Mouse (Mus musculus): ENCODE results near the gene Asf1a. TPM values are rescaled to one million over a fixed set of nuclear protein-coding genes. Genes with fewer than 3 reads are reported as not detected.
A peak's percentile ranks its signal among the peaks of the same experiment; 100 is the strongest.
"Not testable (repeated sequence)": the region's sequence is repeated elsewhere in the genome, so short reads cannot be mapped to it uniquely, and the experiment has no call there.

The Asf1a gene
- total and polyA plus RNA-seq, 3 experiments, result 65.1 to 91.4 TPM; not detected in 1

- peaks cover 0 to 10% of the 10 kb centered on the region in 2 experiments; a peak in 2 of 4 replicates for H3K36me3 ChIP-seq (ENCODE audit: control insufficient read depth in 1 of 2, insufficient read depth in 2 of 2, low read length in 2 of 2)
- peak overlapping the region; percentile 87 for H3K27ac ChIP-seq (ENCODE audit: control insufficient read depth, low read depth, low read length)
- peak overlapping the region; percentile 63 to 99 for H3K4me3 ChIP-seq (ENCODE audit: control insufficient read depth in 1 of 2, insufficient read depth in 1 of 2, low read depth in 2 of 2, low read length in 2 of 2)
- H3K4me1 ChIP-seq (ENCODE audit: control insufficient read depth in 1 of 2, insufficient read depth in 2 of 2, low read length in 2 of 2), result peaks cover 0 to 7% of the 10 kb centered on the region in 2 experiments; a peak in 2 of 4 replicates
- peak overlapping the region; percentile 100 for H3K9ac ChIP-seq (ENCODE audit: control insufficient read depth, low read depth, low read length, poor library complexity, severe bottlenecking)
- H3K79me2 ChIP-seq (ENCODE audit: control insufficient read depth, insufficient read depth, low read length, poor library complexity), result peaks cover 5% of the 10 kb centered on the region; the same call in 1 of the 2 replicates
- DNase-seq (ENCODE audit: low read depth, low spot score), result peak; percentile 96
- peaks cover 3 to 5% of the 10 kb centered on the region in 2 experiments for H3K27me3 ChIP-seq (ENCODE audit: control insufficient read depth in 1 of 2, insufficient read depth in 2 of 2, low read length in 2 of 2)
- TF ChIP-seq MAX (IDR thresholded peaks at IDR 0.05; ENCODE audit: low read length) (no peak), HCFC1 (IDR thresholded peaks at IDR 0.05; ENCODE audit: low read depth, low read length) (peak; percentile 35; the same call in 1 of the 2 replicates), RAD21 (IDR thresholded peaks at IDR 0.05; ENCODE audit: low read depth, low read length) (no peak), GATA1 (IDR thresholded peaks at IDR 0.05; ENCODE audit: low read depth, low read length) (no peak), ELF1 (IDR thresholded peaks at IDR 0.05; ENCODE audit: low read depth, low read length) (peak; percentile 91)
- H3K9me3 ChIP-seq (replicated peaks; ENCODE audit: insufficient read depth, low read length), result no peaks in the 10 kb centered on the region
Observed at GRCm38 (mm10) chr10:53629918-53630250, 33.3 kb downstream of the Asf1a start.

- Histone ChIP-seq H3K27ac (ENCODE audit: control insufficient read depth, low read depth, low read length) (peak within 1 kb of the TSS; percentile 87), H3K9ac (ENCODE audit: control insufficient read depth, low read depth, low read length, poor library complexity, severe bottlenecking) (peak within 1 kb of the TSS; percentile 100), H3K4me3 (ENCODE audit: control insufficient read depth in 1 of 2, insufficient read depth in 1 of 2, low read depth in 2 of 2, low read length in 2 of 2) (peak within 1 kb of the TSS; percentile 63 to 99), H3K36me3 (ENCODE audit: control insufficient read depth in 1 of 2, insufficient read depth in 2 of 2, low read length in 2 of 2) (peaks cover 0 to 10% of the 10 kb centered on the region in 2 experiments; a peak in 2 of 4 replicates)
- not testable (repeated sequence) for H3K4me1 ChIP-seq (ENCODE audit: control insufficient read depth in 1 of 2, insufficient read depth in 2 of 2, low read length in 2 of 2); H3K27me3 ChIP-seq (ENCODE audit: control insufficient read depth in 1 of 2, insufficient read depth in 2 of 2, low read length in 2 of 2); H3K9me3 ChIP-seq (replicated peaks; ENCODE audit: insufficient read depth, low read length); DNase-seq (ENCODE audit: low read depth, low spot score); H3K79me2 ChIP-seq (ENCODE audit: control insufficient read depth, insufficient read depth, low read length, poor library complexity)
- TF ChIP-seq SIN3A (IDR thresholded peaks at IDR 0.05; ENCODE audit: low read length), result 0 out of 2 replicates have a peak, but pooled peaks have one; percentile 10
Observed at GRCm38 (mm10) chr10:53630339-53630738, 33.8 kb downstream of the Asf1a start, which contains the start of gene Mcm9. TSS of gene Mcm9 (minus strand) at chr10:53630439.

- H3K27ac ChIP-seq (ENCODE audit: control insufficient read depth, low read depth, low read length), result no peak overlapping the region
- DNase-seq (ENCODE audit: low read depth, low spot score), result no peak
- no peaks in the 10 kb centered on the region for H3K9me3 ChIP-seq (replicated peaks; ENCODE audit: insufficient read depth, low read length)
- H3K27me3 ChIP-seq (ENCODE audit: control insufficient read depth in 1 of 2, insufficient read depth in 2 of 2, low read length in 2 of 2), result peaks cover 12 to 14% of the 10 kb centered on the region in 2 experiments
- H3K36me3 ChIP-seq (ENCODE audit: control insufficient read depth in 1 of 2, insufficient read depth in 2 of 2, low read length in 2 of 2), result peaks cover 0 to 7% of the 10 kb centered on the region in 2 experiments; a peak in 2 of 4 replicates
- H3K4me3 ChIP-seq (ENCODE audit: control insufficient read depth in 1 of 2, insufficient read depth in 1 of 2, low read depth in 2 of 2, low read length in 2 of 2), result no peak overlapping the region
- peaks cover 3% of the 10 kb centered on the region; the same call in 1 of the 2 replicates for H3K79me2 ChIP-seq (ENCODE audit: control insufficient read depth, insufficient read depth, low read length, poor library complexity)
- H3K4me1 ChIP-seq (ENCODE audit: control insufficient read depth in 1 of 2, insufficient read depth in 2 of 2, low read length in 2 of 2), result peaks cover 0 to 7% of the 10 kb centered on the region in 2 experiments; a peak in 2 of 4 replicates
- no peak for TF ChIP-seq KAT2A (conservative IDR thresholded peaks at IDR 0.05; ENCODE audit: low read depth, low read length)
- H3K9ac ChIP-seq (ENCODE audit: control insufficient read depth, low read depth, low read length, poor library complexity, severe bottlenecking), result no peak overlapping the region
Observed at GRCm38 (mm10) chr10:53634160-53634559, 37.6 kb downstream of the Asf1a start.

Measured in MEL (cell line).